Mouse (Mus musculus): ENCODE data around the gene Cacna1a.
"Not testable (repeated sequence)": the region's sequence is repeated elsewhere in the genome, so short reads cannot be mapped to it uniquely, and the experiment has no call there.

DNA sequence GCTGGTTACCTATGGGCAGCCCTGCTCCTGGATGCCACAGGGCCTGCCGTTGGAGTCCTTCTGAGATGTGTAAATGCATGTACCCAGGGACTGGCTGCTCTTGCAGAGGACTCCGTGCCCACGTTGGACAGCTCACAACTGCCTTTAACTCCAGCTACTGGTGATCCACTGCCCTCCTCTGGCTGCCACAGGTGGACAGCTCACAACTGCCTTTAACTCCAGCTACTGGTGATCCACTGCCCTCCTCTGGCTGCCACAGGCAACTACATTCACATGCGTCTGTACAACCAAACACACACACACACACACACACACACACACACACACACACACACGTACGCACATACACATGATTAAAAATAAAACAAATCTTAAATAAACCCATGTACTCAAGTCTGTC is 121.5 kb downstream of the Cacna1a start:
- not testable (repeated sequence) for TF ChIP-seq POLR2A (IDR thresholded peaks at IDR 0.05; ENCODE audit: borderline replicate concordance, control insufficient read depth, low read depth, low read length); CTCF (IDR thresholded peaks at IDR 0.05; ENCODE audit: control insufficient read depth, insufficient read depth, low read length)
